In the genomic region with DNA sequence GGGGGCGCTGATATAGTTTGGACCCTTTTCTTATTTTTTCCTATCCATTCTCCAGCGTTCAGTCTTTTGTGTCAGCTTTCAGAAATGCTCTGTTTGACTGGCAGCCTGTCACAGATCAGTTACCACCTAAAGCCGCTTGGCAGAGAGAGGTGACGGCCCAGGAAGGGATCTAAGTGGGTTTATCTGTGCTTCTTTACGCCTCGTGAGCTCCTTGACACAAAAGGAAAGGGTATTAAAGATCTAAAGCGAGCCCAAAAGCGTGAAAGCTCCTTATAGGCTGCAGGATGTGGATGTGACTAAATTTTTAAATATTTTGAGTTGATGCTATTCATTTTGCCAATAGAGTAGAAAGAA, we compare ENCODE assay signal across 8 mouse cellular contexts.
DNase-seq lines count a peak whose midpoint lies in the region; ATAC-seq and TF ChIP-seq lines count a peak whose summit lies in the region.

No protein-coding gene starts in this region.

- in situ Hi-C loops in Patski (cut with MboI; ENCODE audit: low pct_unique_long_range_greater_than_20kb), result no loop called here

- WGBS in heart, embryonic 12.5 days, result 2% methylated on average over 8 of the region's 8 CpGs
- 8% methylated on average over 8 of the region's 8 CpGs for WGBS in hindbrain, embryonic 12.5 days
- under 1% methylated on average over 8 of the region's 8 CpGs for WGBS in midbrain, embryonic 15.5 days

- H3K9ac ChIP-seq in heart, embryonic 12.5 days, result peak overlapping the region; percentile 41; the same call in 1 of the 2 replicates
- 0 out of 2 replicates have a peak overlapping the region, but pooled peaks have one; percentile 6 for H3K9ac ChIP-seq in hindbrain, embryonic 12.5 days
- H3K9ac ChIP-seq in midbrain, embryonic 15.5 days, result 0 out of 2 replicates have a peak overlapping the region, but pooled peaks have one; percentile 29

- intact Hi-C loops in heart, postnatal 10 days (cut with DNase I), result no loop called here

- TF ChIP-seq CTCF in Patski (IDR thresholded peaks at IDR 0.05), result no peak

- POLR2A ChIA-PET in Patski (lab: Charles Lee), result no interaction called here

- no peak for DNase-seq in heart, postnatal 10 days
- peak; percentile 3 for DNase-seq in Patski (ENCODE audit: low read depth, low spot score)
- DNase-seq in cerebellum, postnatal 14 days, result no peak
- DNase-seq in layer of hippocampus, adult 9-11 months, result no peak
- DNase-seq in thymus, postnatal 10 days (ENCODE audit: low spot score in 2 of 2), result no peak

- no peaks in the 10 kb centered on the region for H3K36me3 ChIP-seq in heart, embryonic 12.5 days
- H3K36me3 ChIP-seq in hindbrain, embryonic 12.5 days, result no peaks in the 10 kb centered on the region
- no peaks in the 10 kb centered on the region for H3K36me3 ChIP-seq in midbrain, embryonic 15.5 days (replicated peaks)

- peak overlapping the region; percentile 33 for H3K4me3 ChIP-seq in heart, embryonic 12.5 days
- peak overlapping the region; percentile 22 for H3K4me3 ChIP-seq in hindbrain, embryonic 12.5 days
- H3K4me3 ChIP-seq in midbrain, embryonic 15.5 days, result peak overlapping the region; percentile 21

- H3K4me1 ChIP-seq in heart, embryonic 12.5 days (replicated peaks), result peaks cover 12% of the 10 kb centered on the region
- H3K4me1 ChIP-seq in hindbrain, embryonic 12.5 days, result peaks cover 11% of the 10 kb centered on the region
- peaks cover 15% of the 10 kb centered on the region for H3K4me1 ChIP-seq in midbrain, embryonic 15.5 days

- CTCF ChIA-PET in Patski (lab: Charles Lee), result no interaction called here

- no peaks in the 10 kb centered on the region for H3K9me3 ChIP-seq in heart, embryonic 12.5 days (replicated peaks)
- no peaks in the 10 kb centered on the region for H3K9me3 ChIP-seq in hindbrain, embryonic 12.5 days (replicated peaks)
- no peaks in the 10 kb centered on the region for H3K9me3 ChIP-seq in midbrain, embryonic 15.5 days

- peak overlapping the region; percentile 57; the same call in 1 of the 2 replicates for H3K27ac ChIP-seq in heart, embryonic 12.5 days (ENCODE audit: poor library complexity, severe bottlenecking)
- peak overlapping the region; percentile 90 for H3K27ac ChIP-seq in hindbrain, embryonic 12.5 days
- peak overlapping the region; percentile 88 for H3K27ac ChIP-seq in midbrain, embryonic 15.5 days

- no peak for ATAC-seq in heart, embryonic 12.5 days (ENCODE audit: insufficient number of reproducible peaks, low FRiP score)
- peak; percentile 31 for ATAC-seq in Patski
- peak; percentile 87; the same call in 1 of the 2 replicates for ATAC-seq in hindbrain, embryonic 12.5 days (ENCODE audit: low FRiP score)
- peak; percentile 93 for ATAC-seq in midbrain, embryonic 15.5 days (replicated peaks)

- peak overlapping the region; percentile 64 for H3K4me2 ChIP-seq in heart, embryonic 12.5 days
- peak overlapping the region; percentile 44 for H3K4me2 ChIP-seq in hindbrain, embryonic 12.5 days (replicated peaks)
- peak overlapping the region; percentile 47 for H3K4me2 ChIP-seq in midbrain, embryonic 15.5 days

- no peaks in the 10 kb centered on the region for H3K27me3 ChIP-seq in heart, embryonic 12.5 days (replicated peaks)
- no peaks in the 10 kb centered on the region for H3K27me3 ChIP-seq in Patski
- no peaks in the 10 kb centered on the region for H3K27me3 ChIP-seq in hindbrain, embryonic 12.5 days
- no peaks in the 10 kb centered on the region for H3K27me3 ChIP-seq in midbrain, embryonic 15.5 days (replicated peaks)
